Mouse (Mus musculus) right cerebral cortex, postnatal 25 days (tissue): ENCODE measurements around the gene Stab2.

Experiments
- DNase-seq: peaks from one replicate; pipeline ENCODE4 v3.0.0; 2022

The Stab2 gene

GRCm38 (mm10) chr10:86824871-86825270 is 183.0 kb downstream of the Stab2 start:
- DNase-seq, result no peak

- no peak for DNase-seq
Observed at GRCm38 (mm10) chr10:86824093-86824492, 183.7 kb downstream of the Stab2 start.

DNA sequence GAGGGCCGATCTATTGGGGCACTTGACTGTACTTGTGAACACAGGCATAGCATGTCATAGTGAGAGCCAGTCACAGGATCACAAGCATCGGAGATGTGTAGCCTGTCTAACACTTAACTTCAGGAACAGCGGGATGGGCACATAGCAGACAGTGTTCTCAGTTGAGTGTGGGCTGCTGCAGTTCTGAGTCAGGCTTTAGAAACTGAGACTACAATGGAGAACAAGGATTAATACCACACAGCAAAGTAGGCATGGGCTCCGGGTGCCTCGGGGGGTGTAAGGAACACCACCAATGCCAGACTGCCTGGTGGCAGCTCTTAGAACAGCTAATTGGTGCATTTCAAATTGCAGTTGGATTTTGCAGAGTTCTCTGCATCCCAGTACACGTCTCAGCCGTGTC is 186.8 kb downstream of the Stab2 start:
- no peak for DNase-seq

- no peak for DNase-seq
Observed at GRCm38 (mm10) chr10:86819649-86820165, 188.1 kb downstream of the Stab2 start.

DNA sequence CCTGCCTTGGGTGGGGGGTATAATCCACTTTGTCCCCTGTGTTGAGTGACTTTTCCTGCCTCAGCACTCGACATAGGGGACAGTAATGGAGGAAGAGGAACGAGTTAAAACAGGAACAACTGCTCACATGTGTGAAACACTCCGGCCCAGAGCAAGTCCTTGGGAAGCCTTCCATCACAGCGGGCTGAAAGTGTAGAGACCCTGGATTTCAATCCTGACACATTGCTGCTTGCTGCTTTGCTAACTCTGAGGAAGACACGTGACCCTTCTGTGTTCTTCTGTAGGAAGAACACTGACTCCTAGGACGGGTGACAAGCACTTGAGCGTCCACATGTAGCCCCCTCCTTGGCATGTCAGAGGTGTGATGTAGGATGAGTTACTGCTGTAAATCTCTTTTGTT is 192.7 kb downstream of the Stab2 start:
- DNase-seq, result no peak

DNA sequence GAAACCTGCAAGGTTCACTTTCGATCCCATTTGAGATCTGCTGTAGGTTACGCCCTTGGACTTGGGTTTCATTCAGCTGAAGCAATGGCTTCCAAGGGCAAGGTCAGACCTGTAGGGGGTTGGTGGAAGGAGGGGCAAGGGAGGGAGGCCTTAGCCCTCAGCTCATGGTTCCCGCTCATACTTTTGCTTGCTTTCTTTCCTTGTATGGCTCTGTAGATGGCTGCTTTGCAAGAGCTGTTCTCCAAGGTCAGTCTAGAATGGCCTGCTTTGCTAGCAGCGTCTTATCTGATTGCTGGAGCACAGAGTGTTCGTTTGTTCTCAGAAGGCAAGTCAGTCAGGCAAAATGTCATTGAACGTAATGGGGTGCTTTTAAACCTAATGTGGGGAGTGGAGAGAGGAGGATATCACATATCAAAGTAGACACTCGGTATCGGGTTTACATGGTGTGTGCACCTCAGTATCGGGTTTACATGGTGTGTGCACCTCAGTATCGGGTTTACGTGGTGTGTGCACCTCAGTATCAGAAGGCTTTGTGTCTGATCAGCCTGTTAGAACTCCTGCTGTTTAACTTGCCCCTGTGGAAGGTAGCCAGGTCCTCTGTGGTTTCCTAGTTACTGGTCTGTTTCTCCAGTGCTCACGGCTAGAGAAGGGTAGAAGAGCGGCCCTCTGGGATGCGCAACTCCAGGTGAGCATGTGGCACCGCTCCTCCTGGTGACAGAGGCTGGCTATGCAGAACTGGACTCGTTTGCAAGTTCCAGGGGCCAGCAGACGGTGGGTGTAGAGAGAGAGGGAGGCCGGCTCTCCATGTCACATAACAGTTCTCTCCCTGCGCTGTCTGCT is 193.3 kb downstream of the Stab2 start:
- no peak for DNase-seq

DNA sequence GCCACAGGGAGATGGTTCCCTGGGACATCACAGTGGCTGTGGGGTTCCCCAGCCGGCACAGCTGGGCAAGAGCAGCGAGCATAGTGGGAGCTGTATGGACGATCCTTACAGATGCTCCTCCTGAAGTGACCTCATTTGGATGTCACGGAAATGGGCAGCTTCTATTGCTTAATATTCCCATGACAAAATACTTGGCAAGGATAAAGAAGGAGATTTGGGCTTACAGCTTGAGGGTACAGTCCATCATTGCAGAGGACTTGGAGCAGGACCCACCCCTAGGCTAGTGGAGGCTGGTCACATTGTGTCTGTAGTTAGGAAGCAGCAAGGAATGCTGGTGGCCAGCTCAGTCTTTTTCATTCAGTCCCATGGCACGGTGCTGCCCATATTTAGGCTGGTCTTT is 197.2 kb downstream of the Stab2 start:
- no peak for DNase-seq

DNA sequence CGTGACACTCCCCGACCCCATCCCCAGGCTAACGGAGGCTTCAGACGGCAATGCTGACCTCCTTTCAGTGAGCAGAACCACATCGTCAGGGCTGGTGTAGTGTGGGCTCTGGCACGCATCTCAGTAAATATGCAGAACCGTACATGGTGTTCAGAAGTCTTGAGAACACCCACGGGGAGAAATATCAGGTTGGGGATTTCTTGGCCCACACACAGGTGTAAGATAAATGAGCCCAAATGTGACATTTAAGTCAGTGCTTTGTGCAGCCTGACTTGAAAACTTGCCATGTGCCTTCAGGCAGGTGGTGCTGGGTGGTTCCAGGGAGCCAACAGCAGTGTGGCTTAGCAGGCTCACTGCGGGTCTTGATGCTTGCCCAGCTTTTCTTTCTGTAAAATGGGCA is 197.8 kb downstream of the Stab2 start:
- no peak for DNase-seq

GRCm38 (mm10) chr10:86808013-86808758 is 199.6 kb downstream of the Stab2 start:
- no peak for DNase-seq

DNA sequence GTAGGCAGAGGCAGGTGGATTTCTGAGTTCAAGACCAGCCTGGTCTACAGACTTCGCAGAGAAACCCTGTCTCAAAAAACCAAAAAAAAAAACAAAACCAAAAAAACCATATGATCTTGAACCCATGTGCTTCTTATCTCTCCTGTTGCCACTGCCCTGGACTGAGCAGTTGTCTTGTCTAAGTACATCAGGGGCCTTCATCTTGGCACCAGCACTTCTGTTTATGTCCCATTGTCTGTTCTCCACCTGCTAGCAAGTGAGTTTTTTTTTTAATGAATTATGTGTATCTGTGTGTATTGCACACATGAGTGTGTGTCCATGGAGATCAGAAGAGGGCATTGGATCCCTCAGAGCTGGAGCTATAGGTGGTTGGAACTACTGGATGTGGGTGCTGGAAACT is 200.5 kb downstream of the Stab2 start:
- no peak for DNase-seq

- DNase-seq, result no peak
Observed at GRCm38 (mm10) chr10:86796073-86796741, 211.6 kb downstream of the Stab2 start.

GRCm38 (mm10) chr10:86794794-86795535 is 212.9 kb downstream of the Stab2 start:
- no peak for DNase-seq

DNA sequence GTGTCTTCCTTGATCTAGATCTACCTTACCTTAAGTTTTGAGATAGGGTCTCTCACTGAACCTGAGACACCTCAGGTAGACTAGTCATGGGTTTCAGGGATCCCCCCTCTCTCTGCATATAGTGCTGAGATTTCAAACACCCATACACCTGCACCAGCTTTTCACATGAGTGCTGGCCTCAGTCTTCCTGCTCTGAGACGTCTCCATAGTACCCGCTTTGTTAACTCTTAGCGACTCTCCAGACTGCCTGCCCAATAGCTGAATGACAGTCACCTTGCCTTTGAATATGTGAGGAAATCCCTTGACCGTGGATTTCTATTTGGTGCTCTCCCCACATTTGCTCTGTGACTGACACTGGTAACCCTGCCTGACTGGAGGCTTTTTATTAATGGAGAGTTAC is 213.6 kb downstream of the Stab2 start:
- DNase-seq, result no peak

- no peak for DNase-seq
Observed at GRCm38 (mm10) chr10:86793509-86793951, 214.3 kb downstream of the Stab2 start.

DNA sequence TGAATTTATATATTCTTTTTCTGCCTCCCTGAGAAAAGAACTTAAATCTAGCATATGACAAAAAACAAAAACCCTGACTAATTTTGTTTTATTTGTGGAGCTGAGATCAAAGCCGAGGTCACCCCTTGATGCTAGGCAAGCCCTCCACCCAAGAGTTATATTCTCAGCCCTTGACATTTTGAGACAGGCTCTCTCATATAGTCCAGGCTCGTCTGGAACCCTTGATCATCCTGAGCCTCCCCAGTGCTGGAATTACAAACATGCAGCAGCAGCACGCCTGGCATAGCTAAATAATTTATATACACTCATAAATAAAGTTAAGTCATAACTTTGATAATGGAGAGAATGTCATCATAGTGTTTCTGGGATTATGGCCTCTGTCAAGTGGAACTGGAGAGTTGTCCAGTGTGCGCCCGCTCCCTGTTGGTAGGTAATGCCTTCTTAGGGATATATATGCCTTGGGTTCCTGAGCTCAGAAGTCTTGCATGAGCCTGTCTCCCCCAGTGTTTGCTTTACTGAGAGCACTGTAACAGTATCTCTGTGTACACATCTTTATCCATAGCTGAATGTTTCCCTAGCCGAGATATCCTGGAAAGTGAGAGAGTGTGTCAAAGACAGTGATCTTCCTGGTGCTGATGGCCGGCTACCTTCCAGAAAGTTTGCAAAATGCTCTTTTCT is 216.2 kb downstream of the Stab2 start:
- DNase-seq, result no peak
